Mouse (Mus musculus) left cerebral cortex, adult 8-10 months (tissue): ENCODE measurements around the gene Nxpe5. TPM values are rescaled to one million over a fixed set of nuclear protein-coding genes. Genes with fewer than 3 reads are reported as not detected.
A peak's percentile ranks its signal among the peaks of the same experiment; 100 is the strongest.

Experiments used
- DNase-seq, 2 experiments: peaks; one replicate each; pipeline ENCODE4 v3.0.0; 2022; ENCODE audit warnings: low spot score in 2 of 2
- total RNA-seq, 4 experiments: library from RNA; stranded (reverse); gene quantifications; 2 replicates each; pipeline ENCODE4 v1.2.4; 2022

Gene Nxpe5
- total RNA-seq, 4 experiments from 2014 or later: 0.19 to 0.23 (median 0.22) TPM; not detected in 1

DNA sequence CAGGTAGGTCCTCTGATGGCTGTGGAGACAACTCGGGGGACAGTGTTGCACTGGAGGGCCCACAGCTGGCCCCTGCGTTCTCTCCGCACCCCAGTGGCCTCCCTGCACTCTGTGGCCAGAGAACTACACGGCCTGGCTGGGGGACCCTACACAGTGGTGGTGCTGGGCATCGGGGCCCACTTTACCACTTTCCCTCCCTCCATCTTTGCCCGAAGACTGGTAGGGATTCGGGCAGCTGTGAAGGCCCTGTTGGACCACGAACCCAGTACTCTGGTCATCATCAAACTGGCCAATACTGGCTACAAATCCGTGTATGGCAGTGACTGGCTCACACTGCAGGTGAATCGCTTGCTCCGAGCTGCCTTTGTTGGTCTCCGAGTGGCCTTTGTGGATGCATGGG lies 25.4 kb downstream of the Nxpe5 start:
- DNase-seq: no peak

DNA sequence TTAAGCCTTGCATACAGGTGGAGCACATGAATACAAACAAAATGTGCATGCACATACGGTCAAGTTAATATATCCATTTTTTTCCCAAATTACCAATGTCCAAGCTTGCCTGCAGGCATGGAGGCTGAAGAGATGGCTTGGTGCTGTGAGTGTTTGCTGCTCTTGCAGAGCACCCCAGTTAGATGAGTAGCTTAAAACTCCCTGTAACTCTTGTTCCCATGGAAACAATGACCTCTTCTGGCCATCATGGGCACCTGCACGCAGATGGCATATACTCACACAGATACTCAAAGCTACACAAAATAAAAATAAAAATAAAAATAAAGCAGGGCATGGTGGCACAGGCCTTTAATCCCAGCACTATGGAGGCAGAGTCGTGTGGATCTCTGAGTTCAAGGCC lies 27.4 kb downstream of the Nxpe5 start:
- no peak for DNase-seq

- DNase-seq: peak; percentile 84 to 98
These were observed 29.8 kb downstream of the Nxpe5 start, which contains the start of gene Lamtor4 for GRCm38 (mm10) chr5:138255353-138256093. Gene Lamtor4 (plus strand): TSS chr5:138255482.

DNA sequence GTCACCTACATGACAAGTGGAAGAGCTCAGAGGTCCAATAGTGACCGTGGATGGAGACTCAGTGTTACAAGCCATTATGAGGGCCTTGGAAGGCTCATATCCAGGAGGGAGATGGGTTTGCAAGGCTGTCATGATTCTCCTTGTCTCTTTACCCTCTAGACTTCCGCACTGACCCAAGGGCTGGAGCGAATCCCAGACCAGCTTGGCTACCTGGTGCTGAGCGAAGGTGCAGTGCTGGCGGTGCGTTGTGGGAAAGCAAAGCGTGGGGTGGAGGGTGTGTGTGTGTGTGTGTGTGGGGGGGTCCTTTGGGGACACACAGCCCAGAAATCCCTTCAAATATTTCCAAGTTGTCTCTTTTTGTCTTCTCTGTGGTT lies 30.4 kb downstream of the Nxpe5 start:
- DNase-seq: no peak

DNA sequence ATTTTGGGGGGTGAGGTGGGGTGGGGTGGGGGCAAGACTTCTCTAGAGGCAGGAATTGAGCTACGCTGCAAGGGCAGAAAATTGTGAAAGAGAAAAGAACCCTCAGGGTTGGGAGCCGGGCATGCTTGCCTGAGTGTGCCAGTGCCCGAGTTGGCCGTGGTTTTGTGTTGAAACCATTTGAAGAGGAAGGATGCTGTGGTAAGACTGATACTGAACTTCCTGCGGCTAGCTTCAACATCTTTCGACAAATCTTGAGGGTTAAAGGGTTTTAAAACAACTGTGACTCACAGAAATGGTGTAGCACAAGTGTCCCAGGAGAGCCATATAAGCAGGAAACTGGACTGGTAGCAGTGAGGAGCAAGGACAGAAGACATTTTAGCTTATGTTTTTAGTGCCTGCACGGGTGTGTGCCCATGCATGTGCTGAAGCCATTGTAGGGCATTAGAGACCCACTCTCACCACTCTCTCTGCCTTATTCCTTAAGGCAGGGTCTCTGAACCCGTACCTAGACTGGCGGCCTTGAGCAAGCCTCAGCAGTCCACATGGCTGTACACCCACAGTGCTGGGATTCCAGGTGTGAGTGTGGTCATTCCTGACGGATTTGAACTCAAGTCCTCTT lies 31.4 kb downstream of the Nxpe5 start:
- DNase-seq: no peak

GRCm38 (mm10) chr5:138257585-138257978 lies 31.9 kb downstream of the Nxpe5 start:
- DNase-seq: no peak

GRCm38 (mm10) chr5:138258078-138258477 lies 32.4 kb downstream of the Nxpe5 start:
- DNase-seq: no peak

GRCm38 (mm10) chr5:138258542-138258941 lies 32.8 kb downstream of the Nxpe5 start:
- no peak for DNase-seq

DNA sequence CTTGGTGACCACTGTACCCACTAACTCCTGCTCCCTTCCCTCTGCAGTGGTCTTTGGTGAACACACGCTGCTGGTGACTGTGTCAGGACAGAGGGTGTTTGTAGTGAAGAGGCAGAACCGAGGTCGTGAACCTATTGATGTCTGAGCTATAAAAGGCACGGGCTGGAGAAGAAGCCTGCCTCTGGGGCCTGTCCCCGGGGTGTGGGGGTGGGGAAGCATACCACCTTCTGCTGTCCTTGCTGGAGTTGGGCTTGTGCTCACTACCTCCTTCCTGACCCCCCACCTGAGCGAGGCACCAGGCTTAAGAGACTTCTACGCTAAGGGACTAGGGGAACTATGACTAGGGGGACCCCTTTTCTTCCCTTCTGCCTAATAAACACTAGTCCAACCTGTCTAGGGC lies 33.3 kb downstream of the Nxpe5 start:
- DNase-seq: no peak

DNA sequence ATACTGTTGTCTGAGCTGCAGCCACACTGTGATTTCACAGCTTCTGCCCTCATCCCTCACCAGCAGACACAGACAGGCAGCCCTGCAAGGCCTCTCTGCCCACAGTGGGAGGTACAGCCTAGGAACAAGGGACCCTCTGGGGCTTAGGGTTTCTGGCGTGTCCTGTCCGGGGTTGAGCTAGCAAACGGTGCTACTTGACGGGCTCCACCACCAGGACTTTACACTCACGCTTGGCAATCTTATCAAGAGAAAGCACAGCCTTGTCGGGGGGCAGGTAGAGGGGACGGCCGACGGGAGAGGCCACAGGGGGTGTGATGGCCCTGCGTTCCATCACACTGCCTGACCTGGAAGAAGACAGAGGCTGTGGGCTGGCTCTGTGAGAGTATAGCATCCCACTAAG lies 34.4 kb downstream of the Nxpe5 start:
- no peak for DNase-seq

- DNase-seq: no peak
These were observed 35.1 kb downstream of the Nxpe5 start for GRCm38 (mm10) chr5:138260834-138261233.

GRCm38 (mm10) chr5:138262001-138262400 lies 36.3 kb downstream of the Nxpe5 start:
- DNase-seq: no peak

- DNase-seq: no peak
These were observed 37.0 kb downstream of the Nxpe5 start for GRCm38 (mm10) chr5:138262582-138263240.

GRCm38 (mm10) chr5:138263260-138264206 lies 37.8 kb downstream of the Nxpe5 start, which contains the start of gene BC037034:
Gene BC037034 (minus strand): TSS chr5:138264033.
- DNase-seq: peak; percentile 78 to 89

GRCm38 (mm10) chr5:138264207-138264578 lies 38.5 kb downstream of the Nxpe5 start:
- no peak for DNase-seq

DNA sequence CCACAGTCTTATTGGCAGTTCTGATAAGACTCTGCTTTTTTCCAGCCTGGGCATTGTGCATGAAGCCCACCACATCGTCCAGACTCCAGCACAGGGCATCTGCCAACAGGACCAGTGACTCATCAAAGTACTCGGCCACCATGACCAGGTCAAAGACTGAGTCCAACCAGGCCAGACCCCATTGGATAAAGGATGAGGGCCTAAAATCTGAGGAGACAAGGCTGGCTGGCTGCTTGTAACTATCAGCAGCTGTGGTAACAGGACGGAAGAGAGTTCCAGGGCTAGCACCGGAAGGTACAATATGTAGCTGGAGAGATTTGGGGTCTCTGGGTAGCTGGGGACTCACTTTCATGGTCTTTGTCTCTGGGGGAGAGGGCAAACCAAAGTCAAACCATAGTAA lies 40.0 kb downstream of the Nxpe5 start:
- peak in 1 of 2 experiments; percentile 5 for DNase-seq

- peak in 1 of 2 experiments; percentile 4 for DNase-seq
These were observed 41.4 kb downstream of the Nxpe5 start for GRCm38 (mm10) chr5:138267114-138267513.

DNA sequence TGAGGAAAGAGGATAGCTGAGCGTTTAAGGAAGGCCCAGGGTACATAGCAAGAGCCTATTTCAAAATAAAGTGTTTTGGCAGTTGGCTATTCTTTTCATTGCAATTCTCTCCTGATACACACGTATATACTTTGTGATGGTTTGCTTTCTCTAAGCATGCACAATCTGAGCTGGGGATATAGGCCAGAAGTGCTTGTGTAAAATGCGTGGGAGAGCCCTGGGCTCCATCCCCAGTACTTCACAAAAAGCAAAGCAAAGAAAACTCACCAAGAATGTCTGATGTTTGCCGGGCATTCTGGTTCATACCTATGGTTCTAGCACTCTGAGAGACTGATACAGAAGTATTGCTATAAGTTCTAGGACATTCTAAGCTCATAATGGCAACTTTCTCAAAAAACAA lies 43.3 kb downstream of the Nxpe5 start:
- no peak for DNase-seq

- DNase-seq: no peak
These were observed 45.5 kb downstream of the Nxpe5 start for GRCm38 (mm10) chr5:138271232-138271631.

DNA sequence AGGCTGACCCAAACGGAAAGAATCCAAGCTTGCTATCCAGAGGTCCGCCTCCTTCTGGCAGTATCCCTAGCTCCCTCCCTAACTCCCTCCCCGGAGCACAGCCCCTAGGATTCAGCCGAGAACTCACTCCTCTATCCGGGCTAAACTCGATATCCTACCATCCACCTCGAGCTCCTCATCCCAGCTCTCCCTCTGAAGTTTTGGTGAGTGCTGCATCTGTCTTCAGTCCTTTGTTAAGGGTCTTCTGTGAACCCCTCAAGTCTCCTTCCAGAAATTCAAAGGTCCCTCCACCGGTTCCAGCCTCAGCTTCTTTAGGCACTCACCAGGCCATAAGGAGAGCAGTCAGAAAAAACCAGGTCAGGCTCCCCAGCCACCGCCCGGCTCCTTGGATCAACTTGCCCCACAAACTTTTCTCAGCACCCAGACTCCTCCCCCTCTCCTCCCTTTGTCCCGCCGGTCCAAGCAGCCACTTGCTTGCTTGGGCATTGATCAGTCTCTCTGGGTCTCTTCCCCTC lies 46.8 kb downstream of the Nxpe5 start, which contains the start of gene Gal3st4:
Gene Gal3st4 (minus strand): TSS at position 432 of the 515 bp plus-strand sequence.
- no peak for DNase-seq

DNA sequence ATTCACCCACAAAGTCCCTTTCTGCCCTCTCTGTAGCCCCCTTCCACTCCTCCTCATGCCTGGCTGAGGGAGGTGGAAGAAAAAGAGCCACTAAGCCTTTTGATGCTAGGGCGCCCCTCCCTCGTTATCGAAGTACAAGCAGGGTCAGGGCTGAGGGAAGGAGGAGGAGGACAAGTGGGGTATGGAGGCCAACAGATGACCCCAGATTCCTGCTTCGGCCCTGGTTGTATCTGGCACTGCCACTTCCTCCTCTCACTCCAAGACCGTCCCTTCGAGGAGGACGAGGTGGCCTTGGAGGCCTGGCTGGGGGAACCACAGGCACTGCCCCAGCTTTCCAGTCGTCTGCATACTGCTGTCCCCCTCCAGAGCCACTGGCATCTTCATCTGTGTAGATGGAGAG lies 48.5 kb downstream of the Nxpe5 start:
- DNase-seq: no peak
